Mouse (Mus musculus) liver, postnatal 0 days (tissue): ENCODE data around the gene Hlcs. TPM values are rescaled to one million over a fixed set of nuclear protein-coding genes. Genes with fewer than 3 reads are reported as not detected.

Experiments used
- ATAC-seq: fragments of 200-750 bp; cut with Nextera tagmentation; 2 replicates; pipeline ENCODE4 v1.8.0; 2017; ENCODE audit warnings: mild to moderate bottlenecking, moderate library complexity
- DNase-seq: peaks from one replicate; pipeline ENCODE4 v3.0.0-alpha.2; 2016
- H3K27ac ChIP-seq: fragments of 300-500 bp; sonication (generic); 2 replicates; pipeline ENCODE4 v1.5.1; 2014; ENCODE audit warnings: antibody characterized with exemption, moderate library complexity, mild to moderate bottlenecking, low read depth
- H3K27me3 ChIP-seq: fragments of 300-500 bp; sonication (generic); 2 replicates; pipeline ENCODE4 v1.6.1; 2014; ENCODE audit warnings: low read length, control low read depth, mixed read lengths; ENCODE audit not compliant: insufficient read depth
- H3K36me3 ChIP-seq: fragments of 300-500 bp; sonication (generic); replicated peaks from 2 replicates; pipeline ENCODE4 v1.6.1; 2014; ENCODE audit warnings: mild to moderate bottlenecking, control low read depth, low read length, moderate library complexity, mixed read lengths; ENCODE audit not compliant: insufficient read depth
- H3K4me1 ChIP-seq: fragments of 300-500 bp; sonication (generic); 2 replicates; pipeline ENCODE4 v1.6.1; 2014; ENCODE audit warnings: antibody characterized with exemption, mild to moderate bottlenecking, control low read depth; ENCODE audit not compliant: insufficient read depth
- H3K4me2 ChIP-seq: fragments of 300-500 bp; sonication (generic); 2 replicates; pipeline ENCODE4 v1.6.1; 2014; ENCODE audit warnings: low read depth, mild to moderate bottlenecking, low read length, moderate library complexity, mixed read lengths
- H3K4me3 ChIP-seq: fragments of 300-500 bp; sonication (generic); 2 replicates; pipeline ENCODE4 v1.5.1; 2014; ENCODE audit warnings: low read depth, low read length
- H3K9ac ChIP-seq: fragments of 300-500 bp; sonication (generic); replicated peaks from 2 replicates; pipeline ENCODE4 v1.6.1; 2014; ENCODE audit warnings: mild to moderate bottlenecking, moderate library complexity
- H3K9me3 ChIP-seq: fragments of 300-500 bp; sonication (generic); 2 replicates; pipeline ENCODE4 v1.6.1; 2016; ENCODE audit warnings: mild to moderate bottlenecking, control low read depth, low read length, mixed read lengths
- CTCF ChIP-seq: sonication (generic); IDR thresholded peaks from 2 replicates; pipeline ENCODE4 v1.5.1; 2016; ENCODE audit warnings: antibody characterized with exemption, low read depth
- EP300 ChIP-seq: IDR thresholded peaks from 2 replicates; pipeline ENCODE4 v1.6.1; 2016; ENCODE audit warnings: antibody characterized with exemption, low read depth, mild to moderate bottlenecking
- WGBS: fragments of 180-500 bp; shearing (Covaris S2); extraction: QIAGEN DNeasy Blood & Tissue Kit; methylation state at CpG from one replicate; pipeline ENCODE4 v1.1.7; 2014; ENCODE audit not compliant: insufficient replicate concordance; 5-methylcytosine and 5-hydroxymethylcytosine counted together
- polyA plus RNA-seq: library from polyadenylated mRNA; unstranded; fragments of >200 nt; fragmentation: Nextera tagmentation; extraction: Ambion mirVana; gene quantifications from 2 replicates; pipeline ENCODE4 v1.2.1, GENCODE M21; 2015

Hlcs gene
- polyA plus RNA-seq, 1 experiment from 2014 or later: 2.9 TPM

- no peaks in the 10 kb centered on the region for H3K27me3 ChIP-seq
- no peak for TF ChIP-seq EP300
- TF ChIP-seq CTCF: no peak
- H3K9ac ChIP-seq: no peak overlapping the region
- DNase-seq (no peak), ATAC-seq (no peak)
- H3K9me3 ChIP-seq: no peaks in the 10 kb centered on the region
- 88% methylated on average over 19 of the region's 19 CpGs for WGBS
- no peaks in the 10 kb centered on the region for H3K36me3 ChIP-seq
- H3K4me2 ChIP-seq: no peak overlapping the region
- H3K4me3 ChIP-seq: no peak overlapping the region
- H3K4me1 ChIP-seq: no peaks in the 10 kb centered on the region
- H3K27ac ChIP-seq: no peak overlapping the region
These were observed 52.3 kb downstream of the Hlcs start for GRCm38 (mm10) chr16:94260938-94261630.

- ATAC-seq (no peak; the same call in 1 of the 2 replicates), DNase-seq (peak; percentile 81)
- Histone ChIP-seq H3K4me1 (no peaks in the 10 kb centered on the region), H3K9ac (no peak overlapping the region), H3K36me3 (no peaks in the 10 kb centered on the region), H3K27ac (no peak overlapping the region), H3K4me2 (no peak overlapping the region), H3K4me3 (no peak overlapping the region), H3K9me3 (no peaks in the 10 kb centered on the region), H3K27me3 (no peaks in the 10 kb centered on the region)
- 59% methylated on average over 14 of the region's 14 CpGs for WGBS
- no peak for TF ChIP-seq EP300
- TF ChIP-seq CTCF: peak; percentile 95
These were observed 54.7 kb downstream of the Hlcs start for GRCm38 (mm10) chr16:94258366-94259310.

- TF ChIP-seq CTCF: no peak
- no peak for TF ChIP-seq EP300
- no peaks in the 10 kb centered on the region for H3K36me3 ChIP-seq
- no peak overlapping the region for H3K4me2 ChIP-seq
- H3K9me3 ChIP-seq: no peaks in the 10 kb centered on the region
- no peaks in the 10 kb centered on the region for H3K4me1 ChIP-seq
- no peak overlapping the region for H3K9ac ChIP-seq
- WGBS: 78% methylated on average over 4 of the region's 4 CpGs
- H3K4me3 ChIP-seq: no peak overlapping the region
- H3K27me3 ChIP-seq: no peaks in the 10 kb centered on the region
- ATAC-seq (no peak), DNase-seq (no peak)
- no peak overlapping the region for H3K27ac ChIP-seq
These were observed 57.8 kb downstream of the Hlcs start for GRCm38 (mm10) chr16:94255592-94255991.

- Histone ChIP-seq H3K36me3 (no peaks in the 10 kb centered on the region), H3K4me1 (no peaks in the 10 kb centered on the region), H3K4me3 (no peak overlapping the region), H3K9me3 (no peaks in the 10 kb centered on the region), H3K4me2 (no peak overlapping the region), H3K27ac (no peak overlapping the region), H3K9ac (no peak overlapping the region), H3K27me3 (no peaks in the 10 kb centered on the region)
- DNase-seq (no peak), ATAC-seq (no peak)
- WGBS: 82% methylated on average over 6 of the region's 6 CpGs
- TF ChIP-seq CTCF (no peak), EP300 (no peak)
These were observed 58.3 kb downstream of the Hlcs start for GRCm38 (mm10) chr16:94255035-94255434.

GRCm38 (mm10) chr16:94254415-94254891 lies 58.9 kb downstream of the Hlcs start:
- no peak for ATAC-seq
- 78% methylated on average over 12 of the region's 12 CpGs for WGBS
- DNase-seq: no peak
- Histone ChIP-seq H3K4me1 (no peaks in the 10 kb centered on the region), H3K27ac (no peak overlapping the region), H3K4me2 (no peak overlapping the region), H3K9me3 (no peaks in the 10 kb centered on the region), H3K27me3 (no peaks in the 10 kb centered on the region), H3K4me3 (no peak overlapping the region), H3K9ac (no peak overlapping the region), H3K36me3 (no peaks in the 10 kb centered on the region)
- TF ChIP-seq CTCF: no peak
- TF ChIP-seq EP300: no peak
